Mouse (Mus musculus) G1E (cell line): ENCODE results near the gene Hectd2. TPM values are rescaled to one million over a fixed set of nuclear protein-coding genes. Genes with fewer than 3 reads are reported as not detected.
A peak's percentile ranks its signal among the peaks of the same experiment; 100 is the strongest.

Experiments used
- ATAC-seq: 2 replicates; pipeline ENCODE4 v1.8.0; 2016; ENCODE audit warnings: mild to moderate bottlenecking; ENCODE audit not compliant: insufficient number of reproducible peaks, poor library complexity, low FRiP score, severe bottlenecking; ENCODE audit errors: extremely low read depth
- DNase-seq: peaks from one replicate; pipeline ENCODE4 v3.0.0; 2012; ENCODE audit warnings: low spot score
- H3K27me3 ChIP-seq: 2 replicates; pipeline ENCODE4 v1.6.1; 2012; ENCODE audit warnings: mild to moderate bottlenecking, low read length, inconsistent platforms; ENCODE audit not compliant: insufficient read depth
- H3K36me3 ChIP-seq: replicated peaks from 2 replicates; pipeline ENCODE3; 2012; ENCODE audit warnings: mild to moderate bottlenecking, inconsistent platforms
- H3K4me1 ChIP-seq: 2 replicates; pipeline ENCODE4 v1.6.1; 2012; ENCODE audit warnings: low read depth, low read length, inconsistent platforms, mixed read lengths; ENCODE audit not compliant: insufficient read depth
- H3K4me3 ChIP-seq: 2 replicates; pipeline ENCODE4 v1.5.1; 2012; ENCODE audit warnings: low read depth, mild to moderate bottlenecking, inconsistent platforms, low read length, moderate library complexity, mixed read lengths
- H3K9me3 ChIP-seq: replicated peaks from 2 replicates; pipeline ENCODE4 v1.6.1; 2012; ENCODE audit warnings: inconsistent platforms
- CTCF ChIP-seq: IDR thresholded peaks from 2 replicates; pipeline ENCODE4 v1.5.1; 2012; ENCODE audit warnings: low read depth, low read length, inconsistent platforms, mixed read lengths
- GATA1 ChIP-seq: IDR thresholded peaks from 2 replicates; pipeline ENCODE4 v1.6.1; 2012; ENCODE audit warnings: borderline replicate concordance, low read length, inconsistent platforms, mixed read lengths
- GATA2 ChIP-seq: IDR thresholded peaks from 2 replicates; pipeline ENCODE4 v1.6.1; 2012; ENCODE audit warnings: low read depth, low read length, inconsistent platforms, borderline replicate concordance
- POLR2AphosphoS5 ChIP-seq: IDR thresholded peaks from 2 replicates; pipeline ENCODE4 v1.6.1; 2012; ENCODE audit warnings: low read depth, low read length, inconsistent platforms; ENCODE audit not compliant: insufficient replicate concordance
- TAL1 ChIP-seq: conservative IDR thresholded peaks from 2 replicates; pipeline ENCODE4 v1.6.1; 2012; ENCODE audit warnings: low read depth, low read length, inconsistent platforms, mixed read lengths
- polyA plus RNA-seq: library from polyadenylated mRNA; stranded (reverse); fragments of >175 nt; gene quantifications from 2 replicates; pipeline ENCODE4 v1.2.3, GENCODE M21; 2012
- total RNA-seq, 2 experiments: library from RNA; stranded (forward) in 1 of 2; stranded (reverse) in 1 of 2; fragments of 200-1000 nt in 1 of 2; fragments of >200 nt in 1 of 2; fragmentation: Nextera tagmentation in 1 of 2; gene quantifications; 2 replicates each; pipeline ENCODE4 v1.2.3; 2014 to 2017

Gene Hectd2
- total and polyA plus RNA-seq, 3 experiments = 0.05 to 0.75 (median 0.33) TPM

DNA sequence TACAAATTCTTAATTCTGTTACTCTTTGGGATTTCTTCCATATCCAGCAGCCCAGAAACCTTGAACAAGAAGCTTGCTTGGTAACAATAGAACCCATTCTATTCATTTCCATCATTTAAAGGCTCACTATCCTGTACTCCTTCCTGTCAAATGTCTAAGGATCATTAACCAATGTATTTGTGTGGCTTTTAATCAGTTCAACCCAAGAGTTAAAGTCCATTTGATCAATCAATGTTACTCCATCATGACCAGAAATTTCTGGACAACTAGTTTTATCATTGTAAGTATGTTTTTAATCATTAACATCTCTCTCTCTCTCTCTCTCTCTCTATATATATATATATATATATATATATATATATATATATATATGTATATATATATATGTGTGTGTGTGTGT, 29.4 kb upstream of the Hectd2 start:
- Histone ChIP-seq H3K4me1 (peaks cover 3% of the 10 kb centered on the region; the same call in 1 of the 2 replicates), H3K36me3 (no peaks in the 10 kb centered on the region), H3K27me3 (peaks cover 5% of the 10 kb centered on the region), H3K9me3 (no peaks in the 10 kb centered on the region), H3K4me3 (no peak overlapping the region)
- TF ChIP-seq GATA1 (no peak), GATA2 (no peak), CTCF (no peak), TAL1 (no peak), POLR2AphosphoS5 (no peak)
- no peak for DNase-seq
- ATAC-seq = no peak

DNA sequence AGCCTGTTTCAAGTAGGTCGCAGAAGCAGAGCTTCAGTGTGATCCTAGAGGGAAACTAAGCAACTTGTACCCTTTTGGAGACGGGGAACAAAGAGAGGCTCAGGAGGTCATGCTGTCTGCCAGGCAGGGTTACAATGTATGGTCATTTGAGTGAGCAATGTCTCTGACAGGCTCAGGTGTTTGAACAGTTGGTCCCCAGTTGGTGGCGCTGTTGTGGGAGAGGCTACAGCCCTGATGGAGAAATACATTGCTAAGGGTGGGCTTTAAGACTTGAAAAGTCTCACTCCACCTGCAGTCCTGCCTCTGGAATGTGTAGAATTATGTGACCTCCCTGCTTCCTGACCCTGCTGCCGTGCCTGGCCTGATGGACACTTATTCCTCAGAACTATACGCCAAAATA, 21.4 kb upstream of the Hectd2 start:
- DNase-seq = no peak
- Histone ChIP-seq H3K4me3 (no peak overlapping the region), H3K4me1 (peaks cover 5% of the 10 kb centered on the region; the same call in 1 of the 2 replicates), H3K9me3 (no peaks in the 10 kb centered on the region), H3K36me3 (no peaks in the 10 kb centered on the region), H3K27me3 (peaks cover 27% of the 10 kb centered on the region)
- no peak for ATAC-seq
- TF ChIP-seq CTCF = peak; percentile 14; the same call in 1 of the 2 replicates
- TF ChIP-seq GATA1 = no peak

DNA sequence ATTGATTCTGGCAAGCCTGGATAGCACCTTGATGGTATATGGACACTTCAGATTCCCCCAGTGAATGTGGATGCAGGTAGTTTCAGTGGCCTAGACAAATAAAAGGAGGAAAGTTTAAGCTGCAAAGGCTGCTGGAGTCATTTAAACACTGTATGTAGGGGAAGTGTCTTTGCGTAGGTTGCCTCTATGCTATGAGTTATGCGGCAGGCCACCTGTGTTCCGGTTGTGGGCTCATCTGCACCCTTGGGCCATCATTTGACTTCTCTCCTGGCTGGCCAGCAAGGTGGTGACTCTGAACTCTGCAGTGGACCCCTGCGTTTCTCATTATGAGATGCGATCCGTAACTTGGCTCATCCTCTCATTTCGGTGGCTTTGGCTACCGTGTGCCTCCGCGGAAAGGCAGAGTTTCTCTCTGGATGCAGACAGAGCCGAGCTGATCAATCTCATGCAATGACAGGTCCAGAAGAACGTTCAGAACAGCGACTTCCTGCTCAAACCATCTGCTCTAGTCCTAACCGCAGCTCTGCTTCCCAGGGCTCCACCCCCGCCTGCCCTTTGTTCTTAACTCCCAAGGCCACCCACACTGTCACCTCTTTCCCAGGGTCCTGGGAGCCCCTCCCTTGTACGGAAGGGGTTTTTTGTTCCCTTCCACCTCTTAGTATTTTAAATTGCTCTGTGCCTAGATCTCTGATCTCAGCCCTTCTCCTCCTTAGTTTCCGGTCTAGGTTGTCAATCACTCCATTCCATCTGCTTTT, 20.3 kb upstream of the Hectd2 start:
- H3K9me3 ChIP-seq = no peaks in the 10 kb centered on the region
- no peaks in the 10 kb centered on the region for H3K36me3 ChIP-seq
- no peak overlapping the region for H3K4me3 ChIP-seq
- DNase-seq (no peak), ATAC-seq (peak; percentile 22; the same call in 1 of the 2 replicates)
- H3K27me3 ChIP-seq = peaks cover 27% of the 10 kb centered on the region
- peaks cover 5% of the 10 kb centered on the region; the same call in 1 of the 2 replicates for H3K4me1 ChIP-seq
- TF ChIP-seq TAL1 = no peak
- no peak for TF ChIP-seq CTCF
- TF ChIP-seq GATA2 = no peak
- no peak for TF ChIP-seq POLR2AphosphoS5

DNA sequence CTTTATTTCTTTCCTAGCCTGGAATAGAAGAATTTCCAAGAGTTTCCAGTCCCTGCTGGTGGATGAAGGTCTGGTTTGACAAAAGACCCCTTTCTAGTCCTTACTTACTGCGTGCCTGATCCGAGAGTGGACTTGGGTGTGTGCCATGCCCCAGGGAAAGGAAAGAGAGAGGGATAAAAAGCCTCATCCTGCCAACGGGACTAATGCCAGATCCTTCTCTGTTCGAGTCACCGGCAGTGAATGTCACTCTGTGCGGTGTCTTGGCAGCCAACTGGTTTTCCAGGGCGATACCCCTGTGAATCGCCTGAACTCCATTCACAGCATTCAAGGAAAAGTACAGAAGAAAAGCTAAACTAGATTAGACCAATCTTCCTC, 19.7 kb upstream of the Hectd2 start:
- Histone ChIP-seq H3K9me3 (no peaks in the 10 kb centered on the region), H3K4me1 (peaks cover 5% of the 10 kb centered on the region; the same call in 1 of the 2 replicates), H3K36me3 (no peaks in the 10 kb centered on the region), H3K4me3 (no peak overlapping the region), H3K27me3 (peaks cover 27% of the 10 kb centered on the region)
- DNase-seq (no peak), ATAC-seq (no peak)
- TF ChIP-seq CTCF (no peak), TAL1 (no peak), GATA2 (no peak), GATA1 (no peak), POLR2AphosphoS5 (no peak)

DNA sequence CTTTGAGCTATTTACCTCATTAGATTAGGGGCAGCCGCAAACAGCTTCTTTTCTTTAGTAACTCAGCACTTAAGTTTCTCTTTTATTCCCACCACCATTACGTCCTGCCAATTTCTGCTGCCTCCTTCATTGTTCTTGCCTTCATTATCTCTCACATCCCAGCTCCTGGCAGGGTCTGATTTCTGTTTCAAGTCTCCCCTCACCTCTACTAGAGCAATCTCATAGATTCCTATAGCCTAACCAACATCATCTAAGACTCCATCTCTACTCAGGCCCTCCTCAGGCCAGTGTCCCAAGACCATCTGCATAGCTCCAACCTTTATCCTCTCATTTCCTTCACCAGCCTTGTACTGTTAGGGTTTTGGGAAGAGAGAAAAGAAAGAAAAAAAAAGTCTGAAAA, 19.3 kb upstream of the Hectd2 start:
- H3K4me1 ChIP-seq = peaks cover 5% of the 10 kb centered on the region; the same call in 1 of the 2 replicates
- TF ChIP-seq TAL1 (no peak), CTCF (no peak), POLR2AphosphoS5 (no peak), GATA1 (no peak), GATA2 (no peak)
- H3K9me3 ChIP-seq = no peaks in the 10 kb centered on the region
- no peaks in the 10 kb centered on the region for H3K36me3 ChIP-seq
- H3K4me3 ChIP-seq = no peak overlapping the region
- peaks cover 30% of the 10 kb centered on the region for H3K27me3 ChIP-seq
- no peak for DNase-seq
- no peak for ATAC-seq

DNA sequence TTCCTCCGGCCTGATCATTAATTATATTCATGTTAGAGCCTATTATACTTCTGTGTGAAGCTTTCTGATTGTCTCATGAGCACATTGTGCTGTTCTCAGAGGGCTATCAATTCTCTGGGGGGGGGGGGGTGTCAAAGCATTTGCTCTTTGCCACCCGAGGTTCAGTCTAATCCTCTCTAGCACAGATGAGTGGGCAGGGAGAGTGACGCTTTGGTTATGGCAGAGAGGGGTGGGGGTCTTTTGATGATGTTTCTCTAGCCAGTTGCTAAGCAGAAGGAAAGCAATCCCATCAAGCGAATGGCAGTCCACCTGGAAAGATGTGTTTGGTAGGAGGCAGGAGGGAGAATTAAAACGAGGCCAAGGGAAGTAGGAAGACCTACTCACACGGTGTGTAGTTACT, 18.6 kb upstream of the Hectd2 start:
- Histone ChIP-seq H3K36me3 (no peaks in the 10 kb centered on the region), H3K4me3 (no peak overlapping the region), H3K4me1 (peaks cover 5% of the 10 kb centered on the region; the same call in 1 of the 2 replicates), H3K9me3 (no peaks in the 10 kb centered on the region), H3K27me3 (peaks cover 34% of the 10 kb centered on the region)
- DNase-seq (no peak), ATAC-seq (no peak)
- TF ChIP-seq TAL1 = no peak
- TF ChIP-seq POLR2AphosphoS5 = no peak
- no peak for TF ChIP-seq CTCF
- no peak for TF ChIP-seq GATA1
- TF ChIP-seq GATA2 = no peak
